Mouse (Mus musculus) brain, embryonic 18.5 days (tissue): ENCODE measurements around the gene Gm21312.
"Not testable (repeated sequence)": the region's sequence is repeated elsewhere in the genome, so short reads cannot be mapped to it uniquely, and the experiment has no call there.

ENCODE experiments used
- DNase-seq: peaks from one replicate; pipeline ENCODE4 v3.0.0-alpha.2; 2012; ENCODE audit warnings: low read depth, low spot score

Gene Gm21312

DNA sequence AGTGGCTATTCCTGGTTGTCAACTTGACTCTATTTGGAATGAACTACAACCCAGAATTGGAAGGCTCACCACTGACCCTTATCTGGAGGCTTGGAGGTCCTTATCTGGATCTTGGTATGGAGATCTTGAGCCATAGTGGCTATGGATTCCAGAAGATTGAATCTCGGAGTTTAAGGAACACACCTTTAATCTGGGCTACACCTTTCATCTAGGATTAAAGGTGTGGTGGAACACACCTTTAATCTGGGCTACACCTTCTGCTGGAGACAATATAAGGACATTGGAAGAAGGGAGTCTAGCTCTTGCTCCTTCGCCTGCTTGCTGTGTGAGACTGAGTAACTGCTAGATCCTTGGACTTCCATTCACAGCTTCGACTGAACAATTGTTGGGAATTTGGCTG is at the start of gene Gm21312:
Gene Gm21312, plus strand, starts transcription at position 301 of the 400 bp plus-strand sequence.
- not testable (repeated sequence) for DNase-seq

DNA sequence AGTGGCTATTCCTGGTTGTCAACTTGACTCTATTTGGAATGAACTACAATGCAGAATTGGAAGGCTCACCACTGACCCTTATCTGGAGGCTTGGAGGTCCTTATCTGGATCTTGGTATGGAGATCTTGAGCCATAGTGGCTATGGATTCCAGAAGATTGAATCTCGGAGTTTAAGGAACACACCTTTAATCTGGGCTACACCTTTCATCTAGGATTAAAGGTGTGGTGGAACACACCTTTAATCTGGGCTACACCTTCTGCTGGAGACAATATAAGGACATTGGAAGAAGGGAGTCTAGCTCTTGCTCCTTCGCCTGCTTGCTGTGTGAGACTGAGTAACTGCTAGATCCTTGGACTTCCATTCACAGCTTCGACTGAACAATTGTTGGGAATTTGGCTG is 34.1 kb upstream of the Gm21312 start, which contains the start of gene Gm21293:
Gene Gm21293, plus strand, starts transcription at position 301 of the 400 bp plus-strand sequence.
- DNase-seq, result not testable (repeated sequence)

DNA sequence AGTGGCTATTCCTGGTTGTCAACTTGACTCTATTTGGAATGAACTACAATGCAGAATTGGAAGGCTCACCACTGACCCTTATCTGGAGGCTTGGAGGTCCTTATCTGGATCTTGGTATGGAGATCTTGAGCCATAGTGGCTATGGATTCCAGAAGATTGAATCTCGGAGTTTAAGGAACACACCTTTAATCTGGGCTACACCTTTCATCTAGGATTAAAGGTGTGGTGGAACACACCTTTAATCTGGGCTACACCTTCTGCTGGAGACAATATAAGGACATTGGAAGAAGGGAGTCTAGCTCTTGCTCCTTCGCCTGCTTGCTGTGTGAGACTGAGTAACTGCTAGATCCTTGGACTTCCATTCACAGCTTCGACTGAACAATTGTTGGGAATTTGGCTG is 25.6 kb upstream of the Gm21312 start, which contains the start of gene Gm6763:
Gene Gm6763, plus strand, starts transcription at position 301 of the 400 bp plus-strand sequence.
- DNase-seq, result not testable (repeated sequence)

DNA sequence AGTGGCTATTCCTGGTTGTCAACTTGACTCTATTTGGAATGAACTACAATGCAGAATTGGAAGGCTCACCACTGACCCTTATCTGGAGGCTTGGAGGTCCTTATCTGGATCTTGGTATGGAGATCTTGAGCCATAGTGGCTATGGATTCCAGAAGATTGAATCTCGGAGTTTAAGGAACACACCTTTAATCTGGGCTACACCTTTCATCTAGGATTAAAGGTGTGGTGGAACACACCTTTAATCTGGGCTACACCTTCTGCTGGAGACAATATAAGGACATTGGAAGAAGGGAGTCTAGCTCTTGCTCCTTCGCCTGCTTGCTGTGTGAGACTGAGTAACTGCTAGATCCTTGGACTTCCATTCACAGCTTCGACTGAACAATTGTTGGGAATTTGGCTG is 17.1 kb upstream of the Gm21312 start, which contains the start of gene Gm8764:
Gene Gm8764, plus strand, starts transcription at position 301 of the 400 bp plus-strand sequence.
- not testable (repeated sequence) for DNase-seq

DNA sequence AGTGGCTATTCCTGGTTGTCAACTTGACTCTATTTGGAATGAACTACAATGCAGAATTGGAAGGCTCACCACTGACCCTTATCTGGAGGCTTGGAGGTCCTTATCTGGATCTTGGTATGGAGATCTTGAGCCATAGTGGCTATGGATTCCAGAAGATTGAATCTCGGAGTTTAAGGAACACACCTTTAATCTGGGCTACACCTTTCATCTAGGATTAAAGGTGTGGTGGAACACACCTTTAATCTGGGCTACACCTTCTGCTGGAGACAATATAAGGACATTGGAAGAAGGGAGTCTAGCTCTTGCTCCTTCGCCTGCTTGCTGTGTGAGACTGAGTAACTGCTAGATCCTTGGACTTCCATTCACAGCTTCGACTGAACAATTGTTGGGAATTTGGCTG is 8.6 kb upstream of the Gm21312 start, which contains the start of gene Gm21304:
Gene Gm21304, plus strand, starts transcription at position 301 of the 400 bp plus-strand sequence.
- DNase-seq, result not testable (repeated sequence)

DNA sequence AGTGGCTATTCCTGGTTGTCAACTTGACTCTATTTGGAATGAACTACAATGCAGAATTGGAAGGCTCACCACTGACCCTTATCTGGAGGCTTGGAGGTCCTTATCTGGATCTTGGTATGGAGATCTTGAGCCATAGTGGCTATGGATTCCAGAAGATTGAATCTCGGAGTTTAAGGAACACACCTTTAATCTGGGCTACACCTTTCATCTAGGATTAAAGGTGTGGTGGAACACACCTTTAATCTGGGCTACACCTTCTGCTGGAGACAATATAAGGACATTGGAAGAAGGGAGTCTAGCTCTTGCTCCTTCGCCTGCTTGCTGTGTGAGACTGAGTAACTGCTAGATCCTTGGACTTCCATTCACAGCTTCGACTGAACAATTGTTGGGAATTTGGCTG is 8.4 kb downstream of the Gm21312 start, which contains the start of gene Gm20765:
Gene Gm20765, plus strand, starts transcription at position 301 of the 400 bp plus-strand sequence.
- not testable (repeated sequence) for DNase-seq

DNA sequence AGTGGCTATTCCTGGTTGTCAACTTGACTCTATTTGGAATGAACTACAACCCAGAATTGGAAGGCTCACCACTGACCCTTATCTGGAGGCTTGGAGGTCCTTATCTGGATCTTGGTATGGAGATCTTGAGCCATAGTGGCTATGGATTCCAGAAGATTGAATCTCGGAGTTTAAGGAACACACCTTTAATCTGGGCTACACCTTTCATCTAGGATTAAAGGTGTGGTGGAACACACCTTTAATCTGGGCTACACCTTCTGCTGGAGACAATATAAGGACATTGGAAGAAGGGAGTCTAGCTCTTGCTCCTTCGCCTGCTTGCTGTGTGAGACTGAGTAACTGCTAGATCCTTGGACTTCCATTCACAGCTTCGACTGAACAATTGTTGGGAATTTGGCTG is 16.9 kb downstream of the Gm21312 start, which contains the start of gene Gm4340:
Gene Gm4340, plus strand, starts transcription at position 301 of the 400 bp plus-strand sequence.
- DNase-seq, result not testable (repeated sequence)

DNA sequence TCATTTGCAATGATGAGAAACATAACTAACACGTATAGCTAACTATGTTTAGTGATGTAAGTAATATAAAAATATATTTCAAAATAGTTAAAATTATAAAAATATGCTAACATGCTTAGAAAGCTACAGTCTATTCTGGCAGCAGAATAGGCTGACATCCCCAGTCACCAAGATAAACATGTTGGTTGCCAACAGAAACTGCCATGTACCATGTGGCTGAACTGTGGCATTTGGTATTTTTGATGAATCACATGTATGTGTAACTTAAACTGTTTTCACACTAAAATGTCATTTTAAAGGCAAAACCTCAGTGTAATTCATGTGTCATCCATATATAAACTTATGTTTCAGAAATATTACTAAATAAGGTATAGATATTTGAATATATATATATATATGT is 32.8 kb downstream of the Gm21312 start:
- DNase-seq, result no peak

DNA sequence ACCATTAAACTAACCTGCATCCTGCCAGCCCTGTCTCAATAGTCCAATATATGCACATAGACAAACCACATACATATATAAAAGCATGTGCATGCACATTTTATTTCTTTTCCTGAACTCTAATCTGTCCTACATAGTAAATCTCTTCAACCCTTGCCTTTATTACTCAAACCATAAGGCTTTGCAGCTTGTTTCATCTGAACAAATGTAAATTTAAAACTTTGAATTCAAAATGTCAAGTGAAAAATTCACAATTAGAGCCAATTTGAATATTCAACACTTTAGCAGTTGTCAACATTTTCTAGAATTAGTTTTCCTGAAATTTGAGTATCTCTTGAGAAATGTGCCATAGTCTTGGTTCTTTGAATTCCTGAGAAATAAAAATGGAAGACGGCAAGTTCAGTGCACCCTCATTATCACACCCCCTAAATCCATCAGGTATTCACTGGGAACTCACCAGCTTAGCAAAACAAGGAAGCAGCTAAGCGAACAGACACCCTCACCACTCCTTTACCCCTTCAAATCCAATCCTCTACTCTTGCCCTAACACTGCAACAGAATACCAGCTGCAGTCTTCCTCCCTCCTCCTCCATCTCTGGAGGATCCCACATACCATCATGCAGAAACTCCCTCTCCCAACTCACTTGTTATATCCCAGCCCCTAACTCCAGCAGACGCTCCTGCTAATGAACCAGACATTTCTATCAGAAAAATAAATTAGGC is 33.6 kb downstream of the Gm21312 start:
- peak; percentile 54 for DNase-seq

DNA sequence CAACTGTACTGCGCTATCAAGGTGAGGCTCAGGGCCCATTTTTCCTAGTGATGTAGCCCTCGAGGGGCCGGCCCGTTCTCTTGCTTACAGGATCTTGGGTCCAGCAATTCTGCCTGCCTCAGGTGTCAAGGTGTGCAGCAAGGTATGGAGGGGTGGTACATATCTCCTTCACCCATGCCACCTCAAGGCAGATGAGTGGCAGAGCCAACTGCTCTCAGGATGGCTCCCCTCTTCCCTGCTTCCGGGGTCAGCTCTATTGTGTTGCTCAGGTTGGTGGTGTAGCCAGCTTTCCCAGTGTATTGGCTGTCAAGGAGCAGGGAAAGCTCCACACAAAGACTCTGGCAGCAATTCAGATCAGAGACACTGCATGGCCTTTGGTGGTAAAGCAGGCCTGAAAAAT is 37.7 kb downstream of the Gm21312 start:
- DNase-seq, result no peak

DNA sequence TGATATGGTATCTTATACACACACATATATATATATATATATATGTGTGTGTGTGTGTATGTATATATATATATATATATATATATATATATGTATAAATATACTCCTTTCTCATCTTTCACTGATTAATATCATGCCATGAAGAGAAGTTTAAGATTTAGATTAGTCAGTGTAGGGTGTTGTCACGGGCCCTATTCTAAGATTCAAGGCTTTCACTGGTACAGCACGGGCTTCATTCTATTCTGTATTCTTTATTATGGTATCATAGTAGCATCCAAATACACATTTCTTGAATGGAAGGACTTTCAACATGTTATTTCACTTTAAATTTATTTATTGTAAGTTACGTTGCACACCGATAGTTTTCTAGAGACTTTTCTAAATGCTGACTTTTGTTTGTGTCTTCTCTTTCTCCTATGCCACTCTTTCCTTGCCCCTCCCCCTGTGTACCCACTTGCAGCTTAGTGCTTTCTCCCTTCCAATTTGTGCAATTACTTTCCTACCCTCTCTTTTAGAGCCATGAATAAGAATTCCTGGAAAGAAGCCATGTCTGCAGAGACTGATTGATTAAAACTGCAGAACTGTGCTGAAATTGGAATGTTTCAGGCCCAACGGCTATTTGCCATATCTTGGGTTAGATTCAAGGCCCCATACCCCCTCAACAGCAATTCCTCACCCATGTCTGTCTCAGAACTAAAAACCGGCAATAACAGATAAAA is 43.6 kb downstream of the Gm21312 start:
- no peak for DNase-seq
